Mouse (Mus musculus) thymus, postnatal 0 days (tissue): ENCODE measurements at regions not wholly inside any gene's neighbourhood (a gene's known extent, or its start where the extent isn't known, plus 50 kb on each side); places are given as distances from the start of the nearest gene placed in this dataset.
A peak's percentile ranks its signal among the peaks of the same experiment; 100 is the strongest.

Source experiments
- DNase-seq: peaks from one replicate; pipeline ENCODE4 v3.0.0-alpha.2; 2015; ENCODE audit warnings: low spot score

DNA sequence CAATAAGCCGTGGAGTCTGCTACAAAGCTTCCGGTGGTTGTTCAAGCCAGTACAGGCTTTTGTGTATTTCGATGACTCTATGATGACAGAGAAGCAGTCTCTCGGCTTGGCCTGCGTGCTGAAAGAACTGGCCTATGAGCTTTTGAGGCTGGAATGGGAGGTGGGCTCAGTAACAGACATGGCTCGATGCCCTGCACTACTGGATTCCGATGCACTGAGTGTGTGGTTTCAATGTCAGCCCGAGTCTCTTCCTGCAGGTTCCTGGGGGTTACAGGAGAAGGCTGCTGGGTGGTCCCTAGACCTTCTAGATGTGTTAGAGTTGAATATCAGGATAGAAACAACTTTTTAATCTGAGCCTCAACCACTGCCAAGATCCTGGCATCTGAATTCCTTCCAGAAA is 53.2 kb downstream of the Gm815 start:
- no peak for DNase-seq

DNA sequence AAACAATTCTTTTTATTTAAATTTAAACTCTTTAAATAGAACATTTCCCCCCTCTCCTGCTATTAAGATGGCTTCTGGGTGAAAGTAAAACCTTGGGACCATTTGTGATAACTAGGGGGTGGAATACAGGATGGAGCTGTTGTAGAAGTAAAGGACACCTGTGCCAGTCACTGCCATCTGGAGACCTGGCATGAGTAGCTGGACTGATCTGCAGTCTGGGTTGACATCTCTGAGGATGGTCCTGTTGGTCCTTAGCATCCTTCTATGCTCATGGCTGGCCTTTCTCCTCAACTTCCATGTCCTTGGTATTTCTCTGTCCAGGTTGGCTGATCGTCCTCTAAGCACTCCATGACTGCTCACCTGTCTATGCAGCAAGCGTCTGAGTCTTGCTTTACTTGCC is 58.3 kb downstream of the Gm815 start:
- DNase-seq: no peak

DNA sequence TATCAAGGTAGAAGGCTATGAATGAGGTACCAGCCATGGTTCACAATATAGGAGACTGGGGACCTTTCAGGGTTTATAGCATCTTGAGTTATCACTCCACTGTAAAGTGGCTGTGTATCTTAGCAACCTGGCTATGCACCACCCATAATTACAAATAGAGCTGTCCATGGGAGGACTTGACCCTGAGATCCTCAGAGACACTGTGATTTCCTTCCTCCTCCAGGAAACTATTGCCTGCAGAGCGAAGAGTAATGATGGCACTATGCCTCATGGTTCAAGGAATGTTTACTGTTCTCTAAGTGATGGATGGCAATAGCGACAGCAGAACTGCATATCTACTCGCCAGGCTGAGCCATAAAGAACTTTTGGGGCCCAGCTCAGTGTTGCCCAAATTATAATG is 60.9 kb downstream of the Gm815 start:
- no peak for DNase-seq

DNA sequence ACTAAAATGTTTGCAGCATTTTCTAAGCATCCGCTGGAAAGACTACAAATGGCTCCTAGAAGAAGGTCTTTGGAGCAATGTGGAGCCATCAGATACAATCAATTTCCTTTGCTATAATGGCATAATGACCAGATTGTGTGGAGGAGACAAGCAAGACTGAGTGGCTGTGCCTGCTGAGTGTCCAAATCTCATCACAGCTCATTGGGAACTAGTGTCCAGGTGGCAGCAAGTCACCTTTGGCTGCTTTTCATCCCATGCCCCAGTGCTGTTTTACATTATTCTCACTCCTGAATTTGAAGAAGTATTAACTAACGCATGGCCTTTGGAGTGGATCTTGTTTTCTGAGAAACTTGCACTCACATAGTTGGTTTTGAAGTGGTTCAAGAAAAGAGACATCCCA is 62.8 kb downstream of the Gm815 start:
- no peak for DNase-seq

DNA sequence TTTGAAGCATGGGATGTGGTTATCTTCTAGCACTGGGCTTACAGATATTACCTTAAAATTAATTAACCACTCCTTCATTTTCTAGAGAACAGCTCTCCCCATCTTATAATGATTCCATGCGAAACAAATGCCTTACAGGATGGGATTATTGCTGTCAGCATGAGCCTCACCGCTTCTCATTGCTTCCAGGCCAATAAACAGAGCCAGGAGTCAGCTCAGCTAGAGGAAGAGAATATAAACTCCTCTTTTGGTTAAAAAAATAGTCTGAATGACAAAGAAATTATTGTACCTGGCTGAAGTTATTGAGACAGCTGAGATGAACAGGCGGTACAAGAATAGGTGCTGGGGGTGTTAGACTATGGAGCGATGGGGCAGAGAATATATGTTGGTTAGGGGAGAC is 63.5 kb downstream of the Gm815 start:
- DNase-seq: no peak

DNA sequence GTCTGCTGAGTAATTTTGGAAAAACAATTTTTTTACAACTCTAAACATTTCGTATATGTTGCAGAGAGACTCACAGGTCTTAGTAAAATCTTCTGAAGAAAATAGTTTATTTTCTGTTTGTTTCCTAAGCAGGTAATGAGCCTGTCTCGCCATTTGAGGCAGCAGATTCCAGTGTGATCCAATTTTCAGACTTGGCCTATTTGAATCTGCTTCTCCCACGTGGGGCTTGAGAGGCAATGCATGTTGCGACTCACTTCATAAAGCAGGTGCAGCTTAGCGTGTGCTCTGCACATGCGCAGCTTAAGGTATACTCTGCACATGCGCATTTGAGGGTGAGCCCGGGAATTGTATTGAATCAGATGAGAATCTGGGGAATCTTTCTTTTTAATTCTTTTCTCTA is 67.7 kb downstream of the Gm815 start:
- DNase-seq: no peak

DNA sequence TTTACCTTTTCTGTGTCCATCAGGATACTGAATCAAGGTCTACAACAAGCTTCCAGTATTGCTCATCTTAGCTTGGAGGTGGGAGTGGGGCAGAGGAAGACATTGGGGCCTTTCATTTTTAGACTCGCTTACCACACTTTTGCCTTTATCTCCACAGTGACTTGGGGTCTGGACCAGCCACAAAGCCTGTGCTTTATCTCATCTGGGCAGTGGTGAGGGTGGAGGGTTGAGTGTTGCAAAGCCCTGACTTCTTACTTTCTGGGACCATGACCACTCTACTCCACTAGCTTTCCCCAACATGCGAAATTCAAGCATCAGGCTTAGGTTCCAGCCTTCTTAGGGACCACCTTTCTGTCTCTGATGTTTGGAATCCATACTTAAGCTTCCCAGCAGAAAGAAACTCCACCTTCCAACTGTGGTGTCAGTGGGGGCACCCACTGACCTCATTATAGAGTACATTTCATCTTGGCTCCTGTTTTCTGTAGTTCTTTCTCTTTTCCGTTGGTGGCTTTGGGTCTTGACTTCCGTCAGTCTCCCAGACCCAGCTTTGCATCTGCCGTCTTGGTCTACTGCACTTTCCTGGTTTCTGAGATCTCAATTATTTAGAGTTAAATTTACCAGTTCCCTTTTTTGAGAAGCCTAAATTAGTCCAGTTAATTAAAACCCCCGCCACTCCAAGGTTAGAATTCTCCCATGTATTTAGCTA is 80.5 kb downstream of the Gm815 start:
- no peak for DNase-seq

DNA sequence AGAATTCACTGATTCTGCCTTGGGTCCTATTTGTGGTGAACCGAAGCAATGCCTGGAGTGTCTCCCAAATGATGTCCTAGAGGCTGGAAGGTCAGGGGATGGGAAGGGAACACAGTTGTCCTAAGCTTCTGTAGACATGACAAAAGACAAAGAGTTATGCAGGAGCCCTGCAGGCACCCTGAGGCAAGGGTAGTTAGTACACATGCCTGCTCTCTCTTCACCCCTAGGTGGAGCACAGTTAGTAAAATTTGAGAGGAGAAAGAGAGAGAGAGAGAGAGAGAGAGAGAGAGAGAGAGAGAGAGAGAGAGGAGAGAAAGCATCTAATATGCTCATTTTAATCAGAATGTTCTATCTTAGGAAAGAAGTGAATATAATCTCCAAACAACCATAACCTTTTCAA is 87.4 kb downstream of the Gm815 start:
- DNase-seq: peak; percentile 8

DNA sequence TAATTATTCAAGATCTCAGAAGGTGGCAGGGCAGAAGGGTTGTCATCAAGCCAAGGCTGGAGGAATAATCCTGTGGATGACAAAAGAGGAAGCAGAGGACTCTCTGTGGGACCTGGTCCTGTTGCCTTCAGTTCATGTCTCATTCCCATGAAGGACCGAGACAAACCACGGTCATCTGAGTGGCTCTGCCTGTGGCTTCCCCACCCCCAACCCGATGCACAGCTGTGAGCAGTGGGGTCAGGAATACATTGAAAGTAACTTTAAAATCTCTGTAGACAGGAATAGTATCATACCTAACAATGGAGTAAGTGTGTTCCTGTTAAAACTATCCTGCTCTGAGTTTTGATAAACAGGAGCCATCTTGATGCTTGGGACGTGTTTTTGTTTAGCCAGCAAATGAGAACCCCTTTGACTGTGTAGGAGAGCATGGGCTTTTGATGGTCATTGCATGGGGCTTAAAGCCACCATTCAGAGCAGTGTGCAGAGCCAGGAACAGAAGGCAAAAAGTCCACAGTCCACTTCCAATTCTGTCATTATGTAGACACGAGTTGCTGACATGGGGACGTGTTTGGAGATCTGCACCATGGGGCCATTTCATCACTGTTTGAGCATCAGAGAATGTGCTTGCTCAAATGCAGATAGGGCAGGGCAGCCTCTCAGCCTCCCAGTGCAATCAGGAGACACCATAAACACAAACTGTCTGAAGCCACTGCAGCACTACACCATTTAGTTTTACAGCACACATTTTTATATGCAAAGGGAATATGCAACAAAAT is 88.3 kb downstream of the Gm815 start:
- no peak for DNase-seq

DNA sequence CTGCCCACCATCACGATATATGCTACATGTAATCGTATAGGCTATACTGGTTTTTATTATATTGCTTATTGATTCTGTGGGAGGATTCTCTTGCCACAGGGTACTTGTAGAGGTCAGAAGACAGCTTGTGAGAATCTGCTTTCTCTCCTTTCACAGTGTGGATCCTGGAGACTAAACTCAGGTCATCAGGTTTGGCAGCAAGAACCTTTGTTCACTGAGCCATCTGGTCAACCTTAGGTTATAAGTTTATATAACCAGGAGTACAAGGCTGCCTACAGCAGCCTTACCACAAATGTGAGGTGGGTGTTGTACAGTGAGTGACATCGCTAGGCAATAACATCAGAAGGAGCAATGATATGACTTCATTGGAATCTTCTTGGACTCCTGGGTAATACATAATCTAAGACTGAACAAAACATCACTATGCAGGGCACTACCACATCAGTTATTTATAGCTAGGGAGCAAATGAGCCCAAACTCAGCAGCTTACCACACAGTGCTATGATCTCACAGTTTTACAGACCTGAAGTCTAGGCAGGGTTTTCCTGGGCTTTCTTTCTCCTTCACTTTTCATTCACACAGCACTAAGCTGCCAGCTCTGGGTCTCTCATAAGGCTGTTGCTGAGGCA is 89.0 kb downstream of the Gm815 start:
- no peak for DNase-seq

DNA sequence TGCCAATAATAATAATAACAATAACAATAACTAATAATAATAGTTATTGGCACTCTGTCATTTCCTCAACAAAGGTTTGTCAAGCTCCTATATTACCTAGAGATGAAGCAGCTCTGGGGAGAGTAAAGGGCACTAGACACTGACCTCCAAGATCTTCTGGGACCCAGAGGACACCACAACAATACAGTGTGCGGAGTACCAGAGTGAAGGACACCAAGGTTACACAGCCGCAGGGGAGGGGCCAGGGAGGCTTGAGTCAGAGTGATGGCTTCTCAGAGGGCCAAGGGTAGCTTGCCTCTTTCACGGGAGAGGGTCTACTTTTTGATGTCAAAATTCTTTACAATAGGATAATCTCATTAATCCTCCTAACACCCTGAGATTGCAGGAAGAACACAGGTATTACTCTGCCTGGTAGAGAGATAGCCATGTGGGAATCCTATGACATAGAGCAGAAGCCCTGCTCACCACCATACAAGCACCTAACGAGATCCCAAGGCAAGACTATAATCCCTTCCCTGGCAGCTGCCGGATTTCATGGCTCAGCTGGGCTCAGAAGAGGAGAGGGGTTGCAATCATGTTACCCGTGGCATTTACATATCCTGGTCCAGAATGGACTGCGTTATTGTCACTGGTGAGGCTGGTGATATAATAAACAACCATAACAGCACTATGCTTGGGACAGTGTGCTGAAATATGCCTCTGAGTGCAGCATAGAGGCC is 91.1 kb downstream of the Gm815 start:
- DNase-seq: no peak

DNA sequence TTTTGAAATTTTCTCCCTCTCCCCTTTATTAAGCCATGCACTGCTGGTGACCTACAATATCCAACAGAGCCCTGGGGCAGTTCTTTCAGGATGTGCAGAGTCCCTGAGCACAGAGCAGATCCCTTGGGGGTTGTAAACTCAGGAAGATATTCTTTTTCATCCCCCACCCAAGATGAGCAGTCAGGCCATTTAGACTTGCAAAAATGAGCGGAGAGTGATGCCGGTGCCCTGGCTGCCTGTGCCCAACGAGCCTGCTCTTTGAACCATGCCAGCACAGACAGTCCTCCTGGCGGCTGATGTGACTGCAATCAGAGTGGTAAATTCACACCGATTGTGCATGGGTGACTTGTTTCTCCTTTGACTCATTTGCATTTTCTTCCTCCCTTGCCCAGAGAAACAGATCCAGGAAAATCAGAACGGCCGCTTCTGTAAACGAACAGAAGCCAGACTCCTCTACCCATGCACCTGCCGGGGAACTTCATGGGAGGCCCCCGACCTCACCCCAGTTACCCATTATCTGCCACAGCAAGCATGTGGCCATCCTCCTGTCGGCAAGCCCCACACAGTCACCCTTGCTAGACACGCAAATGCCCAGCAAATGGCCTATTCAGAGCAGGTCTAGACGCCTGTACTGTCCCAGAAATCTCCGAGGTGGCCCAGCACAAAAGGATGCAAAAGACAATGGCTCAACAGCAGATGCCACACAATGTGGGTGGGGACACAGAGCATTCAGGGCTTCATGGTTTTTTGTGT is 92.4 kb downstream of the Gm815 start:
- DNase-seq: no peak

DNA sequence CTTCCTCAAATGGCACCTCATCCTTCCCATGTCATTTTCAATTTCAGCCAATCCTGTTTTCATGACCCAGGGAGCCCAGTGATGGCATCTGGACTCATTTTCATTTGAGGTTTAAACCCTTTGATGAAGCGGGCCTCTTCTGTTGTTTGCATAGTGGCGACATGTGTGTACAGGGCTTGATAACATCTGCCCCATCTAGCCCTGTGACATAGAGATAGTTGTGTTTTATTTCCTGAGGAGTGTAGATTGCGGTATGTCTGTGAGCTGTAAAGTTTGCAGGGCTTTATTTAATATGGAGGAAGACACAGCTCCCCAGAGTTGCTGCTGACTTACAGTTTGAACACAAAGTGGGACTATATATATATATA is 92.9 kb downstream of the Gm815 start:
- no peak for DNase-seq

DNA sequence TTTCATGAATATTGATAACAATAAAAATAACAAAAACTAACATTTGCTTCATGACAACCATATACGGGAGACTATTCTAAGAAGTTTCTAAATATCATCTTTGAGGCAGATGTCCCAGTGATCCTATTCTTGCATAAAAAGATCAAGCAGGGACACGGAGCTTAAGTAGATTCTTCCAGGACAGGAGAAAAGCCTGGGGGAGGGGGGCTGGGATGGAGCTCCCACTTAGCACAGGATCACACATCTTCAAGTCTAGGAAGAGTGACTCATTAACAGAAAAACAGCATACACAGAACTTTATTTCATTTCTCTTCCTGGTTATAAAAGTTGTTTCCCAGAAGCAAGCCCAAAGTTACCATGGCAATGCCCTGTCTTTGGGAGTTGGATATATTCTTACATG is 93.6 kb downstream of the Gm815 start:
- DNase-seq: no peak

DNA sequence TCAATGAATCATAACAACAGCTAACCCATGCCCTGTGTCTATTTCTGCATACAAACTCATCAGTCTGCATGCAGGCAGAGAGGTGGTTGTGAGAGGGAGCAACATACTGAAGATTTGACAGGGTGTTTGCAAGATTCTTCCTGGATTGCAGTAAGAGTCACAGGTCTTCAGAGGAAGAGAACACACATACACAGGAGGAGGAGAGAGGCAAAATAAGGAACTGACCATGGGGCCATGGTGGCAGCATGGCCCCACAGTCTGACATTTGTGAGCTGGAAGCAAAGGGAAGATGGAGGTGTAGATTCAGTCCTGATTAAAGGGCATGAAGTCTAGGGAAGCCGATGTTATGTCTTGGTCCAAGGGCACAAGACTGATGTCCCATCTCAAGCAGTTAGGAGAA is 101.0 kb downstream of the Gm815 start:
- DNase-seq: no peak

DNA sequence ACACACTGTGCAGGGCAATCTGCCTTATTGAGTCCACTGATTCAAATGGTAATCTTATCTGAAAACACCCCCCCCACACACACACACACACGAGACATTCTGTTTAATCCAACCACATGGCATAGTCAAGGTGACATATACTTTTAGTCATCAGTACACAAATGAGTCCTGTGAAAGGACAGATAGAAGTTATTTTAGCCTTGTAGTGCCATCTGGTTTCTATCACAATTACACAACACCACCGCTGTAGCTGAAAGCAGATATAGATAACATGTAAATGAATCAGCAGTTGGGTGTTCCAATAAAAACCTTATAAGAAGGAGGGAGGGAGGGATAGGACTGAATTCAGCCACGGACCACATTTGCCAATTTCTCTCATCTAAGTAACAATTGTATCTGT is 101.5 kb downstream of the Gm815 start:
- no peak for DNase-seq

DNA sequence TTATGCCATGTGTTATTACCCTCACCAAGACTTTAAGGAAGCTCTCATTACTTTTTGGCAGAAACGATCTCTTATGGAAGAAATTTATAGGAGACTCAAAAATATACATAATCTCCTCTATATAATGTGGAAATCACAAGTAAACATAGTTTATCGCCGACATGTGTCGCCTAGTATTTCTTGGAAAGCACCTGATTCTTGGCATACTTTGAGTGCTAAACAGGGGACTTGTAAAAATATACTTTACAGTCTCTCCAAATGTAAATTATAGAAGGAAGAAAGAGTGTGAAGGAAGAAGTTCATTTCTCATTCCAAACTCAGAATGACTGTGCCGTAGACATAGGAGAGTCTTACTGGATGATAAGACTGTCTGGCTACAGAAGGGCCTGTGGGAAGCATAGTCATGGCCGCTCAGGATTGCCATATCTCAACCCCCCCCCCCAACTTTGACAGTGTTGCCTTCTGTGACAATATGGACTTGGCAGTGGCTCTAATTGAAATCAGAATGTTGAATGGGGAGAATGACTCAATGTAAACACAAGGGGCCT is 102.3 kb downstream of the Gm815 start:
- no peak for DNase-seq

DNA sequence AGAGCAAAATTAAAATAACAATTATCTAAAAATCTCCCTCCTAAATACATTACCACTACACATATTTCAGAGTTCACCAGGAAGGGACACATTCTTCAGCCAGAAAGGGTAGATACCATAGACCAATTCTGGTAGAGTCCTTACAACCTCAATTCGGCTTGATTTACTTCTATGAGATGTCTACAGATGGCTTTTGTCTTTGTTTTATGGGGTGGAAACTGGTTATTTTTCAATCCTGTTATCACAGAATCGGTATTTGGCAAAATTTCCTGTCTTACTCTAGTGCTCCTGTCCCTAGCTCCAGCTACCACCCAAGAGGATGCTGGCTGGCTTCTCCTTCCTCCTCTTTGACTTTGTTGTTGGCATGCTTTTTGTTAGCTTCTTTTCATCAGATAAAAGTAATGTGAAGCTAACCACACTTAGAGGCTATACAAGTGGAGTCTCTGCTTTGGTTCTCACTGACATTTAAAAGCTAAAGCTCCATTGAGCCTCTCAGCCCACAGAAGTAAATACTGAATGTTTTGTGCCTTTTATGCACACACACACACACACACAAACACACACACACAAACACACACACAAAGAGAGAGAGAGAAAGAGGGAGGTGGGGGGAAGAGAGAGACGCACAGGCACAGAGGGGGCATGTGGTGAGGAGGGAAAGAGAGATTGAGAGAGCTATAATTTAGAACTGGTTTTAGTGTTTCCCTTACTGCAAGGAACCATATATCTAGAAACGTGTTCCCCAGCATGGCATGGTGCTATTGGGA is 109.1 kb downstream of the Gm815 start:
- DNase-seq: peak; percentile 12

DNA sequence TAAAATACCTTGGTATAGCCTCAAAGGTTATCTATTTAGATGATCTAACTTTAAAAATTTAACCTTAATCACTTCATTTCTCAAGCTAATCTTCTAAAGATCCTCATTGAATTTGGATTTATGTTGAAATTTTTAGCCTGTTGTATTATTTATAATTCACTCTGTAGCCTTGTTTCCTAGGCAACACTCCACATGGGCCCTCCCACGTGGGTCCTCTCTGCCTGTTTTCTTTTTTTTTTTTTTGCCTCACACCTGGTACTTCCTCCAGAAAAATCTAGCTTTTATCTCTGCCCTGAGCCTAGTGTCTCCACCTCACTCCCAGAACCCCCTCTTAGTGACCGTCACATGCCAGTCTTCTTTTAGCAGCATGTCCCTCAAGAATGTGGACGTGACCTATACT is 113.9 kb downstream of the Gm815 start:
- no peak for DNase-seq

DNA sequence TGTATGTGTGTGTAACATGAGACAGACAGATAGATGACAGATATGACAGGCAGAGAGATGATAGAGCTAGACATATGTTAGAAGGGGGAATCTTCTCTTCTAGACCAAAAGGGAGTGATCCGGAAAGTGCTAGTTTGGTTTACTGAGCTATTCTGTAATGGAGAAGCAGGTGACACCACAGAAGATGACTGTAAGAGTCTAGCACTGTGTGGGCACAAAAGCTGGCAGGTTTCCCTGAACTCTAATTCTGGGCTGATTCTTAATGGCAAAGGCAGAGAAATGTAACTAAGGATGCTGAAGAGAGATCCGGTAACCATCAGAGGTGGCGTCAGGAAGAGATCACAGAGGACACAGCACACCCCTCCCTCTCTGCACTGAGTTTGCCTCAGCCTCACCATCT is 136.2 kb downstream of the Gm815 start:
- DNase-seq: no peak
